Mouse (Mus musculus): ENCODE data around the gene Tmem251. TPM values are rescaled to one million over a fixed set of nuclear protein-coding genes. Genes with fewer than 3 reads are reported as not detected.

The Tmem251 gene
- polyA plus RNA-seq, 1 experiment = 4.2 TPM

DNA sequence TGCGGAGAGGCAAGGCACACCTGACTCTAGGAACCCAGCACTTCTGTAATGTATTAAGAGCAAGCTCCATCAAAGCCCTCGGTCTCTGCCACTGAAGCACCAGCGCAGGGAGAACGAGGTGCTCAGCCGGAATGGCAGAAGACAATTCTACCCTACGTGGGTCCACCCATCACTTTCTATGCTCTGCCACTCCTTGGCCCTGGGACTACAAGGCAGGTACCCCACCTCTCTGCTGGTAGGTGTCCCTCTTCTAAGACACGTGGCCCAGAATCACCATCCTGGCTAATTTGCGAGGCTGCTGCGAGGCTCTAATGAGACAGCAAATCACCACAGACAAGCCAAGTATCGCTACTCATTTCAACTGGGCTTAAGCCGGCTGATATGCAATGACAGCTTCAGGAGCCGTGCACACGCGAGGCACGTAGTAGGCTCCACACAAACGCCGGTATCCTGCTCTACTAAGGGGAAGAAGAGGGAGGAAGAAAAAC, 39.6 kb upstream of the Tmem251 start:
- peaks cover 45% of the 10 kb centered on the region for H3K4me1 ChIP-seq (replicated peaks; ENCODE audit: control insufficient read depth, insufficient read depth, low read length)
- TF ChIP-seq POLR2A (IDR thresholded peaks at IDR 0.05; ENCODE audit: control insufficient read depth, extremely low read depth, insufficient read depth, low read length, poor library complexity) = no peak
- no peak for TF ChIP-seq CTCF (IDR thresholded peaks at IDR 0.05; ENCODE audit: borderline replicate concordance, control insufficient read depth, extremely low read depth, insufficient read depth, low read length, poor library complexity)
- DNase-seq = no peak
- H3K27me3 ChIP-seq (ENCODE audit: control insufficient read depth, insufficient read depth, low read length) = no peaks in the 10 kb centered on the region
- H3K36me3 ChIP-seq (ENCODE audit: control insufficient read depth, insufficient read depth, low read length) = no peaks in the 10 kb centered on the region
- WGBS = under 1% methylated on average over 17 of the region's 17 CpGs
- peak overlapping the region; percentile 85 for H3K4me3 ChIP-seq (ENCODE audit: control insufficient read depth, insufficient read depth, low read length)
- peak overlapping the region; percentile 15; the same call in 1 of the 2 replicates for H3K27ac ChIP-seq (ENCODE audit: control insufficient read depth, insufficient read depth, low read length)

DNA sequence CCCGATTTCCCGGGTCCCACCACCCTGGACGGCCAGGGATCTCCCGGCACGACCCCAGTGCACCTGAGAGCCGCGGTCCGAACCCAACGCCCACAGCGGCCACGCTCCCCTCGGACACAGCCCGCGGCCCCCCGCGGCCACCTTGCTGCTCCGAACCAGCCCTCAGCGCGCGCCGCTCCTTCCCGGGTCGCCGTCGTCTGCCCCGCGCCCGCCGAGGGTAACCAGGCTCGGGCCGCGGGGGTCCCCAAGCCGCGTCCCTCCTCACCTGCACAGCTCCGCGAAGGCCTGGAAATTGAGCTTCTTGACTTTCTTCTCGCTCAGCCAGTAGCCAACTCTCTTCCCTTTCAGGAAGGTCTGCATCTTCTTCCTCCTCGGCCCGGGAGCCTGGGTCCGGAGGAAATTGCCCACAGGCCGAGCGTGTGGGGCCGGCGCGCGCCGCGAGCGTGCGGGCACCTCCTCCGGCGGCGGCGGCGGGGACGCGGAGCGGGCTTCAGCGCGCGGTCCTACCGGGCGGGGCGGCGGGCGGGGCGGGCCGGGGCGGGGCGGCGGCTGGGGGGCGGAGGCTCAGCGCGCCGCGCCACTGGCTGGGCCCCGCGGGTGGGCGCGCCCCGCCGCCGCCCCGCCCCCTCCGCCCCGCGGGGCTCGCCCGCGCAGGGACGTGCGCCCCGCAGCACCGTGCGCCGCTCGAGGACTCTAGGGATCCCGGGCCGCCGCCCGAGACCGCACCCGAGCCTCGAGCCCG, 38.9 kb upstream of the Tmem251 start, which contains the start of gene Itpk1:
TSS of gene Itpk1 (minus strand) at position 474 of the 742 bp plus-strand sequence.
- Histone ChIP-seq H3K27me3 (ENCODE audit: control insufficient read depth, insufficient read depth, low read length) (no peaks in the 10 kb centered on the region), H3K27ac (ENCODE audit: control insufficient read depth, insufficient read depth, low read length) (peak within 1 kb of the TSS; percentile 15; the same call in 1 of the 2 replicates), H3K36me3 (ENCODE audit: control insufficient read depth, insufficient read depth, low read length) (no peaks in the 10 kb centered on the region), H3K4me3 (ENCODE audit: control insufficient read depth, insufficient read depth, low read length) (peak within 1 kb of the TSS; percentile 85), H3K4me1 (replicated peaks; ENCODE audit: control insufficient read depth, insufficient read depth, low read length) (peaks cover 39% of the 10 kb centered on the region)
- TF ChIP-seq POLR2A (IDR thresholded peaks at IDR 0.05; ENCODE audit: control insufficient read depth, extremely low read depth, insufficient read depth, low read length, poor library complexity) = peak; percentile 12; the same call in 1 of the 2 replicates
- TF ChIP-seq CTCF (IDR thresholded peaks at IDR 0.05; ENCODE audit: borderline replicate concordance, control insufficient read depth, extremely low read depth, insufficient read depth, low read length, poor library complexity) = no peak
- WGBS = 5% methylated on average over 101 of the region's 105 CpGs
- DNase-seq = peak; percentile 50

DNA sequence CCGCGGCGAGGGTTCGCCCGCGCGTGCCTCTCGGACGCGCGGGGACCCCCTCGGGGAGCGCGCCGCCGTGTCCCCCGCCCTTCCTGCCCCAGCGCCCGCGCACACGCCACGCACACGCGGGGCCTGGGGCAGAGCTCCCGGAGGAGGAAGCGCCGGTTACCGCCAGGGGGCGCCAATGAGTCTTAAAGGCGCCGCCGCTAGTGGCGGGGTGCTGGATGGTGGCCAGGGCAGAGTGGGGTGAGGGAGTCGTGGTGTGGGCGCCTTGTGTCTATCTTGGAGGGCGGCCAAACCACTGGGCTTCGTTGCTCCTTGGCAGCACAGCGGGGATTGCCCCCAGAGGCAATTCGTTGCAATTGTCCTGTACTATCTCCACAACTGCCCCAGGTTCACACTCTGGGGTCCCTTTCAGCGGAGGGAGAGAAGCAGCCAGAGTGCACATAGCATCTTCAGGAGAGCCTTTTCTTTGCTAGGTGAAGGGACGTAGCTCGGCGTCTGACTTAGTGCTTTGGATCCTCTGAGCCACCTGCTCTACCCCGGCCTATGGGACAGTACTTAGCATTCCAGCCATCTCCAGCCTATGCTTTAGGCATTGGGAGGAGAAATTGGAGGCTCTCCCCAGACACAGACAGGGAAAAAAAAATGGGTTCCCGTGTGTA, 38.2 kb upstream of the Tmem251 start:
- no peaks in the 10 kb centered on the region for H3K36me3 ChIP-seq (ENCODE audit: control insufficient read depth, insufficient read depth, low read length)
- H3K4me1 ChIP-seq (replicated peaks; ENCODE audit: control insufficient read depth, insufficient read depth, low read length) = peaks cover 37% of the 10 kb centered on the region
- peak; percentile 89 for DNase-seq
- WGBS = 3% methylated on average over 45 of the region's 45 CpGs
- H3K27ac ChIP-seq (ENCODE audit: control insufficient read depth, insufficient read depth, low read length) = no peak overlapping the region
- H3K4me3 ChIP-seq (ENCODE audit: control insufficient read depth, insufficient read depth, low read length) = peak overlapping the region; percentile 65
- no peaks in the 10 kb centered on the region for H3K27me3 ChIP-seq (ENCODE audit: control insufficient read depth, insufficient read depth, low read length)
- TF ChIP-seq POLR2A (IDR thresholded peaks at IDR 0.05; ENCODE audit: control insufficient read depth, extremely low read depth, insufficient read depth, low read length, poor library complexity) = no peak
- TF ChIP-seq CTCF (IDR thresholded peaks at IDR 0.05; ENCODE audit: borderline replicate concordance, control insufficient read depth, extremely low read depth, insufficient read depth, low read length, poor library complexity) = peak; percentile 100

GRCm38 (mm10) chr12:102705906-102706640, 37.5 kb upstream of the Tmem251 start:
- H3K4me3 ChIP-seq (ENCODE audit: control insufficient read depth, insufficient read depth, low read length) = no peak overlapping the region
- no peaks in the 10 kb centered on the region for H3K36me3 ChIP-seq (ENCODE audit: control insufficient read depth, insufficient read depth, low read length)
- no peak overlapping the region for H3K27ac ChIP-seq (ENCODE audit: control insufficient read depth, insufficient read depth, low read length)
- TF ChIP-seq CTCF (IDR thresholded peaks at IDR 0.05; ENCODE audit: borderline replicate concordance, control insufficient read depth, extremely low read depth, insufficient read depth, low read length, poor library complexity) (no peak), POLR2A (IDR thresholded peaks at IDR 0.05; ENCODE audit: control insufficient read depth, extremely low read depth, insufficient read depth, low read length, poor library complexity) (no peak)
- 90% methylated on average over 6 of the region's 6 CpGs for WGBS
- no peak for DNase-seq
- H3K27me3 ChIP-seq (ENCODE audit: control insufficient read depth, insufficient read depth, low read length) = no peaks in the 10 kb centered on the region
- peaks cover 31% of the 10 kb centered on the region for H3K4me1 ChIP-seq (replicated peaks; ENCODE audit: control insufficient read depth, insufficient read depth, low read length)

DNA sequence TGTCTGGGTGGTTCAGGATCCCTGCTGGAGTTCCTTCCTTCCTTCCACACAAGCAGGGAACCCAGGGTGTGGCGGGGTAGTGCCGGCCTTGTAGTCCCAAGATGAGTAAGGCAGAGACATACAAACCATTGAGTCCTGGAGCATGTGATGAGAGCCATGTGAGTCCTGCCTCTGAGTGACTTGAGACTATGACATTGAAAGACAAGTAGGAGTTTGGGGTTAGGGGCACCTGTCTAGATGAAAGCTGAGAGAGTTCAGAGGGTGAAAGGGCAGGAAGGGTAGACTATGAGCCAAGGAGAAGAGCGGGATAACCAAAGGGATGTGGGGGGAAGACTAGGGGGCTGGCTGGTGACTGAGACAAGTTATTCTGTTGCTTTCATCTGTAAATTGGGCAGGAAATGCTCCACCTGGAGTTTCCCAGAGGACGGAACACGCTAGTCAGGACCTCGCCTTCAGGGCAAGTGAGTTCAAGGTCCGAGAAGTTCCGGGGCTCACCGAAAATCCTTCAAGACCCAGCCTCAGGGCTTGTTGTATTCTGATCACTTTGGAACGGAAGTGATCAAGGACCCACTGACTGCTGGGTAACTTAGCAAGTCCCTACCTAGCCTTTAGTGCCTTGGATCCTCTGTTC, 36.6 kb upstream of the Tmem251 start:
- no peaks in the 10 kb centered on the region for H3K27me3 ChIP-seq (ENCODE audit: control insufficient read depth, insufficient read depth, low read length)
- no peak overlapping the region for H3K27ac ChIP-seq (ENCODE audit: control insufficient read depth, insufficient read depth, low read length)
- H3K36me3 ChIP-seq (ENCODE audit: control insufficient read depth, insufficient read depth, low read length) = no peaks in the 10 kb centered on the region
- TF ChIP-seq CTCF (IDR thresholded peaks at IDR 0.05; ENCODE audit: borderline replicate concordance, control insufficient read depth, extremely low read depth, insufficient read depth, low read length, poor library complexity) = no peak
- no peak for TF ChIP-seq POLR2A (IDR thresholded peaks at IDR 0.05; ENCODE audit: control insufficient read depth, extremely low read depth, insufficient read depth, low read length, poor library complexity)
- no peak overlapping the region for H3K4me3 ChIP-seq (ENCODE audit: control insufficient read depth, insufficient read depth, low read length)
- DNase-seq = no peak
- 94% methylated on average over 10 of the region's 10 CpGs for WGBS
- H3K4me1 ChIP-seq (replicated peaks; ENCODE audit: control insufficient read depth, insufficient read depth, low read length) = peaks cover 26% of the 10 kb centered on the region
